Mouse (Mus musculus) kidney, embryonic 14.5 days (tissue): Measurements from ENCODE around the gene Ush1g. TPM values are rescaled to one million over a fixed set of nuclear protein-coding genes. Genes with fewer than 3 reads are reported as not detected.

Source experiments
- ATAC-seq: fragments of 200-750 bp; cut with Nextera tagmentation; 2 replicates; pipeline ENCODE4 v1.8.0; 2017; ENCODE audit warnings: moderate number of reproducible peaks, mild to moderate bottlenecking, moderate TSS enrichment, moderate library complexity; ENCODE audit not compliant: low FRiP score, low TSS enrichment
- H3K27ac ChIP-seq: fragments of 300-500 bp; sonication (generic); 2 replicates; pipeline ENCODE4 v1.5.1; 2014; ENCODE audit warnings: low read depth, mild to moderate bottlenecking, low read length, moderate library complexity, mixed read lengths
- H3K27me3 ChIP-seq: fragments of 300-500 bp; sonication (generic); 2 replicates; pipeline ENCODE4 v1.6.1; 2014; ENCODE audit warnings: mild to moderate bottlenecking, low read length; ENCODE audit not compliant: control insufficient read depth, insufficient read depth
- H3K36me3 ChIP-seq: fragments of 300-500 bp; sonication (generic); 2 replicates; pipeline ENCODE4 v1.6.1; 2014; ENCODE audit warnings: low read length, mixed read lengths; ENCODE audit not compliant: control insufficient read depth, insufficient read depth
- H3K4me1 ChIP-seq: fragments of 300-500 bp; sonication (generic); 2 replicates; pipeline ENCODE4 v1.6.1; 2014; ENCODE audit warnings: low read length, mixed read lengths; ENCODE audit not compliant: control insufficient read depth, insufficient read depth
- H3K4me2 ChIP-seq: fragments of 300-500 bp; sonication (generic); replicated peaks from 2 replicates; pipeline ENCODE4 v1.6.1; 2014; ENCODE audit warnings: low read depth, mild to moderate bottlenecking, low read length
- H3K4me3 ChIP-seq: fragments of 300-500 bp; sonication (generic); 2 replicates; pipeline ENCODE4 v1.5.1; 2014; ENCODE audit warnings: mild to moderate bottlenecking, low read length
- H3K9ac ChIP-seq: fragments of 300-500 bp; sonication (generic); 2 replicates; pipeline ENCODE4 v1.6.1; 2014; ENCODE audit warnings: low read depth, mild to moderate bottlenecking, low read length, moderate library complexity
- H3K9me3 ChIP-seq: fragments of 300-500 bp; sonication (generic); 2 replicates; pipeline ENCODE4 v1.6.1; 2016; ENCODE audit warnings: low read length; ENCODE audit not compliant: control insufficient read depth
- WGBS: fragments of 180-500 bp; shearing (Covaris S2); extraction: QIAGEN DNeasy Blood & Tissue Kit; methylation state at CpG from one replicate; pipeline ENCODE4 v1.1.7; 2014; 5-methylcytosine and 5-hydroxymethylcytosine counted together
- polyA plus RNA-seq: library from polyadenylated mRNA; unstranded; fragments of >200 nt; fragmentation: Nextera tagmentation; extraction: Ambion mirVana; gene quantifications from 2 replicates; pipeline ENCODE4 v1.2.1, GENCODE M21; 2014

Ush1g gene
- polyA plus RNA-seq, 1 experiment from 2014 or later = not detected

DNA sequence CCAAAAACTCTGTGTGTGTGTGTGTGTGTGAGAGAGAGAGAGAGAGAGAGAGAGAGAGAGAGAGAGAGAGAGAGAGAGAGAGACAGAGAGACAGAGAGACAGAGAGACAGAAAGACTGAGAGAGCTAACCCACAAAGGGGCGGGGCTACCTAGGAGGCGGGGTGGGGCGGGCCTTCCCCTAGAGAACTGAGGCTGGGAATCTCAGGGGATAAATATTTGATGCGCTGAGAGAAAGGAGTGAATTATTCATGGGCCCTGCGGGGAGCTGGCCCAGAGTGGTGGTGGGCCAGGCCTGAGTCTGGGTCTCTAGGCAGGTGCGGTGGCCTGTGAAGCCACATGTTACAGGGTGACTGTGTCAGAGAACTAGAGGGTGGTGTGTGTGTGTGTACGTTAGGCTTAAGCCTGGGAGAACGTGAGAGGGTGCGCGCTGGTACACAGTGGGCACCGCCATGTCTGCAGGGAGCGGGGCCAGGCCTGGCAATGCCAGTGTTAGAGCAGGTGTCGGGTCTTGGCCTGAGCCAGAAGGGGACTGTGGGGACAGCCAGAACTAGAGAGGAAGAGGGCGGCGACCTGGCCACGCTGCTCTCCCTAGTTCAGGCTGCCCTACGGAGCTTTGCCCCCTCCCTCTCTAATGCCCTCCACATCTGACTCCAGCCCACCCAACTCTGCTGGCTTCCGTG, 2.0 kb downstream of the Ush1g start:
- Histone ChIP-seq H3K9me3 (no peaks in the 10 kb centered on the region), H3K4me1 (no peaks in the 10 kb centered on the region), H3K27me3 (peaks cover 99% of the 10 kb centered on the region), H3K27ac (no peak overlapping the region), H3K36me3 (no peaks in the 10 kb centered on the region), H3K4me3 (no peak overlapping the region), H3K4me2 (no peak overlapping the region), H3K9ac (no peak overlapping the region)
- WGBS = 8% methylated on average over 18 of the region's 18 CpGs
- no peak for ATAC-seq

GRCm38 (mm10) chr11:115318245-115319027, 3.4 kb downstream of the Ush1g start:
- Histone ChIP-seq H3K9ac (no peak overlapping the region), H3K27me3 (peaks cover 94% of the 10 kb centered on the region), H3K4me1 (no peaks in the 10 kb centered on the region), H3K9me3 (no peaks in the 10 kb centered on the region), H3K36me3 (no peaks in the 10 kb centered on the region), H3K4me2 (no peak overlapping the region), H3K27ac (no peak overlapping the region), H3K4me3 (peak overlapping the region; percentile 8; the same call in 1 of the 2 replicates)
- no peak for ATAC-seq
- 6% methylated on average over 53 of the region's 63 CpGs for WGBS

GRCm38 (mm10) chr11:115317204-115317603, 4.6 kb downstream of the Ush1g start:
- 62% methylated on average over 7 of the region's 7 CpGs for WGBS
- Histone ChIP-seq H3K9me3 (no peaks in the 10 kb centered on the region), H3K4me2 (no peak overlapping the region), H3K27me3 (peaks cover 89% of the 10 kb centered on the region), H3K36me3 (no peaks in the 10 kb centered on the region), H3K4me3 (no peak overlapping the region), H3K4me1 (no peaks in the 10 kb centered on the region), H3K9ac (no peak overlapping the region), H3K27ac (no peak overlapping the region)
- ATAC-seq = no peak

GRCm38 (mm10) chr11:115314249-115314648, 7.6 kb downstream of the Ush1g start:
- H3K9ac ChIP-seq = no peak overlapping the region
- no peaks in the 10 kb centered on the region for H3K9me3 ChIP-seq
- H3K4me1 ChIP-seq = no peaks in the 10 kb centered on the region
- WGBS = 49% methylated on average over 2 of the region's 2 CpGs
- no peak overlapping the region for H3K4me2 ChIP-seq
- H3K27ac ChIP-seq = no peak overlapping the region
- no peak overlapping the region for H3K4me3 ChIP-seq
- peaks cover 60% of the 10 kb centered on the region for H3K27me3 ChIP-seq
- H3K36me3 ChIP-seq = no peaks in the 10 kb centered on the region
- ATAC-seq = no peak

DNA sequence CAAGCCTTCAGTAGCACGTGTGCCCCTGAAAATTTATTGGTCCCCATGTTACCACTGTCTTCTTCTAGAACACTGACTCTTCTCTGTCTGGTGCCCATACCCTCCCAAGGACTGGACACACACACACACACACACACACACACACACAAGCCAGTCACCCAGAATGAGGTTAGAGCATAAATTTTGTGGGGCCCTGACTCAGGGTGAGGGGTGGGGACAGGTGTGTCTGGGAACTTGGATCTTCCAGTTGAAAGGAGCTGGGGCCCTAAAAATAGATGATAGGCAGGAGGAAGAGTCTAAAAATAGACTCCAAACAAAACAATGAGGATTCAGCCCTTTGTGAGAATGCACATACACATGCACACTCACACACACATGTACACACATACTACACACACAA, 13.1 kb downstream of the Ush1g start:
- peaks cover 8% of the 10 kb centered on the region; the same call in 1 of the 2 replicates for H3K27me3 ChIP-seq
- no peak overlapping the region for H3K27ac ChIP-seq
- H3K4me2 ChIP-seq = no peak overlapping the region
- H3K4me3 ChIP-seq = no peak overlapping the region
- no peaks in the 10 kb centered on the region for H3K9me3 ChIP-seq
- no peak for ATAC-seq
- H3K4me1 ChIP-seq = 0 out of 2 replicates have a peak, but pooled peaks cover 7% of the 10 kb centered on the region
- no peak overlapping the region for H3K9ac ChIP-seq
- H3K36me3 ChIP-seq = no peaks in the 10 kb centered on the region
- WGBS = 62% methylated on average over 1 of the region's 1 CpGs

DNA sequence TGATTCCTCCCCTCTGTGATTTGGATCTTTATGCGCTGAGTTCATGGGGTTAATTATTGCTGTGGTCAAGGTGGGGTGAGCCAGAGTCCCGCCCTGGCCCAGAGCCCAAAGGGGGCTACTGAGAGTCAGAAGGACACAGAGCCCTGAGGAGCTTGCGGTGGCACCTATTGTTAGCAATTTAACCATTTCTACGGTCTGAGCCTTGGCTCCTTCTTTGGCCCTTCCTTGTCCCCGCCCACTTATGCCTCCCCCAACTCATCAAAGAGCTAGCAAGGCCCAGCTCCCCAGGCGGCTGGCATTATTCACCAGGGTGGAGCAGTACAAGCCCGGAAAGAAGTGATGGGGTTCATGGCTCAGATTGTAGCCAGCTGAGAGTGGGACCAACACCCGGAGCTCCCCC, 15.0 kb downstream of the Ush1g start, which contains the start of gene Otop2:
Otop2 (plus strand) TSS at position 301 of the 400 bp plus-strand sequence.
- 0 out of 2 replicates have a peak, but pooled peaks have one; percentile 24 for ATAC-seq

DNA sequence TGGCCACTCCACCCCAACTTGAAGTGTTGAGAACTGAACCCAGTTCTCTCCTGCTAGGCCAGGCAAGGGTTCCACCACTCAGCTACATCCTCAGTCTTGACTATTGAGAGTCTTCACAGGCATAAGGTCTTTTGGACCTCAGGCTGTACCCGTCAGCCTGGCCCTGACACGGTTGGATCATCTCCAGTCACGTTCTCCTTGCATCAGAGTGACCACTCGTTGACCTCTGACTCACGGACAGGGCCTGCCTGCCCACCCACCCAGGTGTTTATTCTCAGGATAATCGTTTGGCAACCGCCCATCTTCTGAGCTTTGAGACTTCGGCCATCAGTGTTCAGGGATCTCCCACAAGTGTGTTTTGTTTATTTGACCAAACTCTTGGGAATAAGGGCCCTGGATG, 18.7 kb downstream of the Ush1g start:
- peaks cover 2% of the 10 kb centered on the region; the same call in 1 of the 2 replicates for H3K27me3 ChIP-seq

More for the DNA sequence above, 15.0 kb downstream of the Ush1g start, which contains the start of gene Otop2:
- Histone ChIP-seq H3K27me3 (no peaks in the 10 kb centered on the region), H3K4me2 (no peak within 1 kb of the TSS), H3K4me1 (0 out of 2 replicates have a peak, but pooled peaks cover 7% of the 10 kb centered on the region), H3K27ac (no peak within 1 kb of the TSS), H3K9ac (no peak within 1 kb of the TSS), H3K9me3 (no peaks in the 10 kb centered on the region), H3K36me3 (no peaks in the 10 kb centered on the region), H3K4me3 (no peak within 1 kb of the TSS)
- 12% methylated on average over 8 of the region's 8 CpGs for WGBS

GRCm38 (mm10) chr11:115301351-115301750, 20.5 kb downstream of the Ush1g start:
- Histone ChIP-seq H3K27me3 (peaks cover 18% of the 10 kb centered on the region), H3K4me1 (no peaks in the 10 kb centered on the region), H3K4me2 (no peak overlapping the region), H3K4me3 (no peak overlapping the region), H3K36me3 (no peaks in the 10 kb centered on the region), H3K27ac (no peak overlapping the region), H3K9me3 (no peaks in the 10 kb centered on the region), H3K9ac (no peak overlapping the region)
- WGBS = 94% methylated on average over 2 of the region's 2 CpGs
- no peak for ATAC-seq

More for the DNA sequence above, 18.7 kb downstream of the Ush1g start:
- 59% methylated on average over 8 of the region's 8 CpGs for WGBS
- Histone ChIP-seq H3K4me1 (0 out of 2 replicates have a peak, but pooled peaks cover 7% of the 10 kb centered on the region), H3K4me2 (no peak overlapping the region), H3K9ac (no peak overlapping the region), H3K4me3 (no peak overlapping the region), H3K36me3 (no peaks in the 10 kb centered on the region), H3K9me3 (no peaks in the 10 kb centered on the region), H3K27ac (no peak overlapping the region)
- ATAC-seq = no peak

DNA sequence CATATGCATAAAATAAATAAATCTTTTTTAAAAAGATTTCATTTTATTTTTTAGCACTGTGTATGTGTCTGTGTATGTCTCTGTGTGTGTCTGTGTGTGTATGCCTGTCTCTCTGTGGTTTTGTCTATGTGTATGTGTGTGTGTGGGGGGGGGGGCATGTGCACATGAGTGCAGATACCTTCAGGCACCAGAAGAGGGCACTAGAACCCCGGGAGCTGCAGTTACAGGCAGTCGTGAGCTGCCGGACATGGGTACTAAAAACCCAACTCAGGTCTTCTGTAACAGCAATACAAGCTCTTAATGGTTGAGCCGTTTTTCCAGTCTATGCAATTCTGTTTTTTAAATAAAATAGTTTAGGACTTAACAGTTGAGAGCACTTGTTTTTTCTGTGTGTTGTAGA, 21.1 kb downstream of the Ush1g start:
- Histone ChIP-seq H3K4me2 (no peak overlapping the region), H3K4me3 (no peak overlapping the region), H3K9ac (no peak overlapping the region), H3K27ac (no peak overlapping the region), H3K9me3 (no peaks in the 10 kb centered on the region), H3K27me3 (peaks cover 18% of the 10 kb centered on the region), H3K4me1 (no peaks in the 10 kb centered on the region), H3K36me3 (no peaks in the 10 kb centered on the region)
- WGBS = 85% methylated on average over 4 of the region's 4 CpGs
- ATAC-seq = no peak
